Mouse (Mus musculus) ES-E14 (cell line): Measurements from ENCODE around the gene Exosc5.

Source experiments
- CHD2 ChIP-seq: IDR thresholded peaks from 2 replicates; pipeline ENCODE4 v1.6.1; 2014; ENCODE audit warnings: mild to moderate bottlenecking, low read depth, low read length, inconsistent platforms
- HCFC1 ChIP-seq: IDR thresholded peaks from 2 replicates; pipeline ENCODE4 v1.6.1; 2012; ENCODE audit warnings: low read length, inconsistent platforms, borderline replicate concordance; ENCODE audit not compliant: insufficient read depth
- ZC3H11A ChIP-seq: IDR thresholded peaks from 2 replicates; pipeline ENCODE4 v1.6.1; 2012; ENCODE audit warnings: low read depth, mild to moderate bottlenecking, inconsistent platforms, low read length, borderline replicate concordance
- ZNF384 ChIP-seq: IDR thresholded peaks from 2 replicates; pipeline ENCODE4 v1.6.1; 2012; ENCODE audit warnings: low read depth, low read length, inconsistent platforms

DNA sequence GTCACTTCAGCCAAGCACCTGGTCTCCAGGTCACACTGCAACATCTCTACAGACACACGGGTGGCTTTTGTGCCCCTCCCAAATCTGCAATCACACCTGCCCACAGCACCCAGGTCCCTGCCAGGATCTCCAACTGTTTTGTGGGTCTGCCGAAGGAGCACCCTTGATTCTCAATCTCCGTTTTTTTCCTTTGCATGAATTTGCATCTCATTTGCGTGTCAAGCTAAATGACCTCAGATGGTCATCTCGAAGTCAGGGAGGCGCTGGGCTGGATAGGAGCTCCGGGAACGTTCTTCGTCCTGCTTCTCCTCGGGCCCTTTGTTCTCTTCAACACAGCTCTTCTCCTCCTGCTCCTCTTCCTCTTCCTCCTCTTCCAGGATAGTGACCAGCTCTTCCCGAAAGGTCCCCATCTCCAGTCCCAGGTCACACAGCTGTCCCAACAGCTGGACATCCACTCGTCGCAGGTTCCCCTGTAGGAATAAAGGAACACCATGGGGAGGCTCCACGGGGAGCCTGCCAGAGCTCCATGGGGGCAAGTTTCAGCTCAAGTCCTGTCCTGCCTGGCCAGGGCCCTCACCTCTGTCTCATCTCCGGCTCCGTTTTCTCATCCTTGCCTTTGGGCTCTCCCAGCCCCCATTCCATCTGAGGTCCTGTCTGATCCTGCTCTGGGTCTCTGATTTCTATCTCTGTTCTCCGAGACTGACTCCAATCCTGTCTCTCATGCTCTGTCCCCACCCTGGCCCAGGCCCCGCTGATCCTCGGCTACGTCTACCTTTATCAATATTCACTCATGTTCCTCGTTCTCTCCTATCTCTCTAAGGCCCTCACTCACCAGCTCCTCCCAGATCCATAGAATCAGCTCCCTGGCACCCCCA lies 43.9 kb upstream of the Exosc5 start:
- TF ChIP-seq ZC3H11A (no peak), CHD2 (no peak), HCFC1 (no peak), ZNF384 (no peak)
